Mouse (Mus musculus): Measurements from ENCODE around the gene Hebp1. TPM values are rescaled to one million over a fixed set of nuclear protein-coding genes. Genes with fewer than 3 reads are reported as not detected.

Gene Hebp1
- total RNA-seq, 2 experiments from 2014 or later = 38.5 to 41.6 TPM

- intact Hi-C loops (cut with DNase I) = loop anchor here (1.0 to 10.0 kb wide), 3 partner anchors 56 to 284 kb away; no protein-coding TSS in a partner anchor
- peak; percentile 86 to 90 for DNase-seq (ENCODE audit: low spot score in 2 of 2)
These were observed 109.9 kb downstream of the Hebp1 start for GRCm38 (mm10) chr6:135087721-135088451.

Other genes starting within 250 kb of the Hebp1 start
- gene Apold1, start 216.3 kb downstream of the Hebp1 start, total RNA-seq (2021) = 1 to 10 TPM; 5.1 to 7.2 TPM
- gene Ddx47, start 186.4 kb downstream of the Hebp1 start, total RNA-seq (2021) = 10 to 100 TPM; 56.1 to 56.8 TPM
- under 1 TPM; 0.21 to 0.44 TPM for gene Gprc5a, start 132.4 kb downstream of the Hebp1 start, total RNA-seq (2021)
- gene Gprc5d, start 79.7 kb downstream of the Hebp1 start, total RNA-seq (2021) = not detected
- 100 to 1,000 TPM; 118 to 124 TPM for gene Fam234b, start within 50 bp of the Hebp1 start, total RNA-seq (2021)
- not detected for gene Gsg1, start 56.3 kb upstream of the Hebp1 start, total RNA-seq (2021)
- under 1 TPM; 0.34 to 0.72 TPM for gene Pbp2, start 112.4 kb upstream of the Hebp1 start, total RNA-seq (2021)
- 1 to 10 TPM; 3.4 to 3.6 TPM for gene Emp1, start 164.5 kb upstream of the Hebp1 start, total RNA-seq (2021)

Data from left cerebral cortex, postnatal 14 days (tissue).